Mouse (Mus musculus) left cerebral cortex, postnatal 25 days (tissue): ENCODE measurements around the gene Afap1l2. TPM values are rescaled to one million over a fixed set of nuclear protein-coding genes. Genes with fewer than 3 reads are reported as not detected.

Experiments used
- DNase-seq, 2 experiments: peaks; one replicate each; pipeline ENCODE4 v3.0.0; 2022; ENCODE audit warnings: low spot score in 2 of 2, mixed read lengths in 1 of 2
- intact Hi-C: fragments of 180-260 bp; cut with DNase I; formaldehyde crosslinking; loops from one replicate; pipeline ENCODE4 v1.15.1; 2025
- total RNA-seq, 2 experiments: library from RNA; stranded (reverse); gene quantifications; 2 replicates each; pipeline ENCODE4 v1.2.3; 2021

Afap1l2 gene
- total RNA-seq, 2 experiments from 2014 or later, result 9.8 to 10.8 TPM

DNA sequence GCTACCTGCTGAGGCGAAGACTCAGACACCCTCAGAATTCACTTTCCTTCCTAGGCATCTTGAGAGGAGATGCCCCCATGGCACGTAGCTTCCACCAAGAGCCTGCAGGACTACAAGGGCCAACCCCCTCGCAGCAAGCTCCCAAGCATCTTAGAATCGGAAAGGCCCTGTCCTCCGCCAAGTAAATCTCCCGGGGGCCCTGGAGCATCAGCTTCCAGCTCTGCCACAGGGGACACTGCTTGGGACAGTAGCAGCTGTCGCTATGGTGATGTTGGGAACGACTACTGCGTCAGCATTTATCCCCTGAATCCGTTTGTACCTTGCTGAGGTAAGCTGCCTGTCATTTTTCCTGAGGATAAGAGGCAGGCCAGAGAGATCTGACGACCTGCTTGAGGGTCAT is 97.5 kb downstream of the Afap1l2 start:
- no peak for DNase-seq
- intact Hi-C loops, result no loop called here

DNA sequence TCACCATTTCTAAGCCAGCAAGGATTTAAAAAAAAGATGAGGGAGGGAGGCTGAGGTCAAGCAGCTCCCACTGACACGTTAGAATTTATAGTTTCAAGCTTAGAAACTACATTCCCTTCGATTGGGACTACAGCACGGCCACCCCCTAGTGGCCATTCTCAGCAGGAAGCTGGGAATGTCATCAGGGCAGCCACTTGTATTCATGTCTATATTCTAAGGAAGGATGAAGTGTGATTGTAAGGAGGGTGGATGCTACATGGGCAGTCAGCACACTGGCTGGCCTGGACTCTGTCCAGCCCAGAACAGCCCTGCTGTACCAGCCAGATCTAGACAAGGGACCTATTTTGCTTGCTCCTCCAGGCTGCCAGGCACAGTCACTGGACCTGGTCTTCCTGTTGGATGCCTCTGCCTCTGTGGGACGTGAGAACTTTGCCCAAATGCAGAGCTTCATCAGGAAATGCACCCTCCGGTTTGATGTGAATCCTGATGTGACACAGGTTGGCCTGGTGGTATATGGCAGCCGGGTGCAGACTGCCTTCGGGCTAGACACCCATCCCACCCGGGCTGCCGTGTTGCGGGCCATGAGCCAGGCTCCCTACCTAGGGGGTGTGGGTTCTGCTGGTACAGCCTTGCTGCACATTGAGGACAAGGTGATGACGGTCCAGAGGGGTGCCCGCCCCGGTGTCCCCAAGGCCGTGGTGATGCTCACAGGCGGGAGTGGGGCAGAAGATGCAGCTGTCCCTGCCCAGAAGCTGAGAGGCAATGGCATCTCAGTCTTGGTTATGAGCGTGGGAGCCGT is 99.4 kb downstream of the Afap1l2 start:
- peak; percentile 28 to 55 for DNase-seq
- intact Hi-C loops, result loop anchor here (5.0 kb wide), 3 partner anchors 86 to 486 kb away; partner anchors contain the start of gene Ccdc186

DNA sequence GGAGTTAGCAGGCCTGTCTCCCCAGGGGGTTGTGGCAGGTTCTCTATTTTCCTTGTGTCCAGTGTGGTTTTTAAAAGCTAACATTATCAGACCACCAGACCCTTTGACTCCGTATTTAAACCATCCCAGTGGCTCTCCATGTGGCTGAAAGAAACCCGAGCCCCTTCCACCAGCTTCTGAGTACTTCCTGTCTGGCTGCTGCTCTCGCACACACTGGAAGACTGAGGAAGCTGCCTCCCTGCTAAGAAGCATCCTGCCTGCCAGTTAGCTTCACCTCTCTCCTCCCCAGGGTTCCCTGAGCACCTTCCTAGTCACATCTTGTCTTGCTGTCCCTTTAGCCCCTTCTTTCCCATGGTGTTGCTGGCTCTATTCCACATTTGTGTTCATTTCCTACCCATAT is 100.2 kb downstream of the Afap1l2 start:
- no peak for DNase-seq
- intact Hi-C loops, result loop anchor here (5.0 kb wide), 3 partner anchors 86 to 486 kb away; partner anchors contain the start of gene Ccdc186

DNA sequence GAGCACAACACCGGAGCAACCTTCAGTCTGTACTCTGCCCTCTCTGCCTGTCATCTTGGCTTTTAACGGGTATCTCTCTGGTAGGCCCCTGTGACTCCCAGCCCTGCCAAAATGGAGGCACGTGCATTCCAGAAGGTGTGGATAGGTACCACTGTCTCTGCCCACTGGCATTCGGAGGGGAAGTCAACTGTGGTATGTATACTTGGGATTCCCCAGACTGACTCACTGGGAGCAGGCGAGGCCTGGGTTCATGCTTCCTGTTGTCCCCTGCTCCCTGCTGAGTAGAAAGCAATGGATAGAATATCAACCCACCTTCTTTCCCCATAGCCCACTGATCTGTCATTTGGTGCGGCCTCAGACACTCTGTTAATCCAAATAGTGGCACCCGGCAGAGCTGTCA is 102.6 kb downstream of the Afap1l2 start:
- DNase-seq, result no peak
- intact Hi-C loops, result loop anchor here (5.0 kb wide), 3 partner anchors 83 to 483 kb away; partner anchors contain the start of gene Ccdc186

DNA sequence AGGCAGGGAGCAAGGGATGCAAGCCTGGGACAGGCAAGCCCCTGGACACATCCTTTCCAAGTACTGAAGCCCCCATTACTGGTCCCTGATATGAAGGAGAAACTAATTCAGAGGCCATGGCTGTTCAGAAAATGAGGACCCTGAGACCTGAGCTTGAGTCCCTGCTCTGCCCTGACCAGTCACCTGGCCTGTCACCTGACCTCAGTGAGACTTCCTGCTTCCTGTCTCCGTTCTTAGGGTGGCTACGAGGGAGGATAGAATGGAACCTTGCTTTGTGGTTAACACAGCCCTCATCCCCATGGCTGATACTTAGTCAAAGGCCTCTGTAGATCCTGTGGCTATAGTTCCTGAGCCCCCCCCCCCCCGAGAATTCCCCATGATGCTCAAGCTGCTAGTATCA is 103.9 kb downstream of the Afap1l2 start:
- DNase-seq, result no peak
- intact Hi-C loops, result no loop called here

DNA sequence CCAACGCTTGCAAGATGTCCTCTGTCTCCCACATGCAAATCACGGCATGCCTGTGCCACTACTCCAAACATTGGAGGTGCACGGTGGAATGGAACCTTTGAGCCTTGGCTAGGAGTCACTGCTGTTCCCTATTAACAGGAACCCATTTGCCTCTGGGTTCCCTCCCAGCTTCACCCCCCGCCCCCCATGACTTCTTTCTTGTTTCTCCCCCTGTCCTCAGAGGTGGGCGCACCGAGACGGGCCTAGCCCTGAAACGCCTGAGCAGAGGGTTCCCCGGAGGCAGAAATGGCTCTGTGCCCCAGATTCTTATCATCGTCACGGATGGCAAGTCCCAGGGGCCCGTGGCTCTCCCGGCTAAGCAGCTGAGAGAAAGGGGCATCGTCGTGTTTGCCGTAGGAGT is 110.4 kb downstream of the Afap1l2 start:
- intact Hi-C loops, result no loop called here
- DNase-seq, result no peak

DNA sequence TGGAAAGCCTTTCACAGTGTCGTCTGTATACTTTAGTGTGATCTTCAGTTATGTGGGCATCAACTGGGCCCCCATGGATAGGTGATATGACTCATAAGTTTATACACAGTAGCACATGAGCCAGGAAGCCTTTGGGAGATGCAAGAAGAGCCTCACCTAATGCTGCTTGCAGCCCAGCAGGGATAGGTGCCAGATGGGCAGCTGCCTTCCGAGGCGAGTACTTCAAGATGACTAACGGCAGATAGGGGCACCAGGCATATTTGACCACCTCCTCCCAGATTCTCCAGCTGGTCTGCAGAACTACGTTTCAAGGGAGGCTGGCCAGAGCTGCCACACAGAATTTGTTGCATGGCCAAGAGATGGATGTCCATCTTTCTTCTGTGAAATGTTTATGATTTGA is 114.7 kb downstream of the Afap1l2 start:
- intact Hi-C loops, result no loop called here
- DNase-seq, result no peak

DNA sequence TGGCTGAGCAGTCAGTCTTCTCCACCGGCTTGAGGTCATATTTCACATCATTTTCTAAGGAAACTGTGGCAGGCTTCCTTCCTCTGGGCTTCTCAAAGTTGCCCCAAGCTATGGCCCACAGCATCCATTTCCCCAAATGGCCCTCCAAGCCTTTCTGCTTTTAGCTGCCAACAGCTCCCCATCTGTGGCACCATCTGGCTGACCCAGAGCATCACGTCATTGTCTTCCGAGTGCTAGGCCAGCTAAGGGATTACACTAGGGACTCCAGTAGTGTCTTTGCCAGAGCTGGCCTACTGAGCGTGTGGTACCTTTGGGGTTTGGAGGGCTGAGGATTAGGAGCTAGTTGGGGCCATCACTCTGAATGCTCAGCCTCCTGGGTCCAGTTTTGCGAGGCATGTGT is 115.4 kb downstream of the Afap1l2 start:
- DNase-seq, result no peak
- intact Hi-C loops, result no loop called here

DNA sequence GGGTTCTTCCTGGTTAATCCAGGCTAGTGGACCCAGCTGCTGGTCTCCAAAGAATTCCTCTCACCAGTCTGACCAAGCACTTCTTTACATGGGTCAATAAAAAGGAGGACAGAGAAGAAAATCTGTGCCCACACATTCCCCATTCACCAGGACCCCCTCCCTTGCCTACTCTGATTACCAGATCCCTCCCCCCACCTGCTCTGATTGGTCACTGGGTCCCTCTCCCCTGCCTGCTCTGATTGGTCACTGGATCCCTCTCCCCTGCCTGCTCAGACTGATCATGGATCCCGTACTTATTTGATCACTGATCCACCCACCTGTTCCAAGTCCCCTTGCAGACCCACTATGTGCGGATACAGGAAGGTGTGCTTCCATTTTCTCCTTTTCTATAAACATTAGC is 116.6 kb downstream of the Afap1l2 start:
- intact Hi-C loops, result no loop called here
- no peak for DNase-seq

DNA sequence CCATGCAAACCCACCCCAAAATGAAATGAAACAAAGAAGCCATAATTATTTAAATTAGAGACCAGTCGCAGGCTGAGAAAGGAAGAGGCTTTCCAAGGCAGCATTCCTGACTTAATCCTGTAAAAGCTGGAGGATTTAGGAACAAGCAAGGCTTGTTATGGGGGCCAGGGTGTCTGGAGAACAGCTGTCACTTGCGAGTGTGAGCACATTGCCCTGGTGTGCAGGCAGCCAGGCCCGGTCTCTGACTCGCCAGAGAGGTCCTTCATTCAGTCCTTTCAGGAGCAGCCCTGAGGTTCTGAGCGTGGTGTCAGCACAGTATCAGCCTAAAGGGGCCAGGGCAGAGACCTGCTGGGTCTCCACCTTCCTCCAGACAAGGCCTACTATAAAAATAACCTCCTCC is 119.4 kb downstream of the Afap1l2 start:
- DNase-seq, result no peak
- intact Hi-C loops, result no loop called here

DNA sequence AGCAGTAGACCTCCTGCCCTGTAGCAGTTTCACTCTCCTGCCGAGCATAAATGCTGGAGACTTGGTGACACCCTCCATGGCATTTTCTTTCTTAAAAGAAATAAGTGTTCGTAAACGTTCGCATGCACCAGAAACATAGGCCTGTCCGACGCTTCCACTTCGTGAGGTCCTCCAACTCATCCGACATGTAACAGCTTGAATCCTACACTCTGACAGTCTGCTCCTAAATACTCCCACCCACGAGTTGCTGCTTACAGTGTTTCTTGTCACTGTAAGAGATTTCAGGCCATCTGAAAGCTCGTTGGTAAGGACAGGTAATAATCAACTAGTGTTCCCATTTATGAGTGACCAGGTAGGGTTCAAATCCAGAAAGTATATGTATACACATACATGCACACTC is 120.1 kb downstream of the Afap1l2 start:
- intact Hi-C loops, result no loop called here
- DNase-seq, result peak in 1 of 2 experiments; percentile 28

DNA sequence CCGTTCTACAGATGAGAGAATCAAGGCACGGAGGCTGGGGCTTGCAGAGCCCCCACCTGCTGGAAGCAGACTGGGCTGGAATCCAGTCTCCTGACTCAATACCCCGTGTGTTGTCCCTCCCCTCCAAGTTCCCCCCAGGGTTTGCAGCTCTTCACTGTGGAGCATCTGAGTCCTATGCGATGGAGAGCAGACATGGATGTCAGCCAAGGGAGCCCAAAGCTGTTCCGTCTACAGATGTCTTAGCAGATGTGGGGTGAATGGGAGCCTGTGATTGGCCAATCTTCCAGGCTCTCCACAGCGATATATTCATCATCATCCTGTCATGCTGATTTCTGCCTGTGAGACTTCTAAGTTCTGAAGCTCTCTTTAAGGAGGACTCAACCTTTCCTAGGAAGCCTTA is 130.7 kb downstream of the Afap1l2 start:
- DNase-seq, result no peak
- intact Hi-C loops, result no loop called here

DNA sequence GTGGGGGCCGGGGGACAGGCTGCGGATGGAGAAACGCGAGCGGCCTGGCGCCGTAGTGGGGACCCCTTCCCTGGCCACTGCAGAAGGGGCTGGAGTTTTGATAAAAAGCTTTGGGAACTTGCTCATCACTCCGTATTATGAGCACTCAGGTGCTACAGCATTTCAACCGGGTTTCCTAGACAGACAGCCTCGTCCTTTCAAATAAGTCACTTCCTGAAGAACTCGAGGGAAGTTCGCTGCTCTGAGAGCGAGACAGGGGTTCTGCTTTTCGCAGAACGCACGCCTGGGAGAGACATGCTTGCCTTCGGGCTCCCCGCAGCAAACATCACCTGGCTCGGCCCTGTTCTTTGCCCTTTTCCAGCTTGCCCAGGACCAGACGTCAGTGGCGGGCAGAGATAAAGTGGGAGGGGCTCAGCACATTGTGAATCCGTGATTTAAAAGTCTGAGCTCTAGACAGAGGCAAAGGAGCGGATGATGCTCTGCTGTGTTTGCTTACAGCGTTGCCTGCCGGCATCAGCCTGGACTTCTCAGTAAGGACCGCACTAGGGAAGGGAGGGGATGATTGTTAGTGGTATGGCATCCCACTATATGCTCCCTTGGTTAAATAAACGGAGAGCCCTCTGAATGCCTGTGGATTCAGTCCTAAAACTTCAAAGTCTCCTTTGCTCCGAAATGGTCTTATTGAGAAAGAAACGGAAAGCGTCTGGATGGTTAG is 133.3 kb downstream of the Afap1l2 start:
- DNase-seq, result no peak
- intact Hi-C loops, result no loop called here

DNA sequence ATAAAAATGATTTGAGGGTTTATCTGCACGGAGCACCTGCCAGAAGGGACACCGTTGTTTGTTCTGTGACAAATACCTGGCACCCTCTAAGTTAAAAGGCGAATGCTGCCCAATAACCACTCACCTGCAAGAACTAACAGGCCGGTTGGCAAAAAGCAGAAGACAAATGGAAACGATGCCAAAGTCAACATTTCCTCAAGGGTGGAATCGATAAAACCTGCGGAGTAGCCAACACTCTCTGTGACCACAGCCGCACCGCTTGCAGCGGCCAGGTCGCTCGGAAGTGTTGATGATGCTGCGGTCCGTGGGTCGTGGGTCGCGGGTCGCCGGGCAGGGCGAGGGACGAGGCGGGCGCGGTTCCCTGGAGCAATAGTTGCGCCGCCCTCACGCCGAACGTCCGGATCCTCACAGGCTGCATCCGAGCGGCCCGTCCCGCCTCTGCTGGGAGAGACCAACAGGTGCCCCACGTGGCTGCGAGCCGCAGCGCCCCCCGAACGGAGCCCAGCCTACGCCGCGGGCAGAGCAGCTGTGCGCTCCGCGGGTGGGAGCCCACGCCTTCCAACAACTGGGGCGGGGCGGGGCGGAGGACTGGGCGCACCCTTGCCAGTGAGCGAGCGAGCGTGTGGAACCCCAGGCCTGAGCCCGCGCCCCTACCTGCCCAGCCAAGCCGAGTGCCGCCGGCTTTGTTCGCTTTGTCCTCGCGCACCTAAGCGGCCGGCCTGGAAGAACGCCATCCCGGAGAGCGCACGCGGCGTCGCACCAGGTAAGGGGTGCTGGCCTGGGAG is 134.0 kb downstream of the Afap1l2 start, which contains the start of gene Vwa2:
Gene Vwa2, plus strand, starts transcription at position 434 of the 785 bp plus-strand sequence.
- intact Hi-C loops, result no loop called here
- peak; percentile 6 to 17 for DNase-seq

DNA sequence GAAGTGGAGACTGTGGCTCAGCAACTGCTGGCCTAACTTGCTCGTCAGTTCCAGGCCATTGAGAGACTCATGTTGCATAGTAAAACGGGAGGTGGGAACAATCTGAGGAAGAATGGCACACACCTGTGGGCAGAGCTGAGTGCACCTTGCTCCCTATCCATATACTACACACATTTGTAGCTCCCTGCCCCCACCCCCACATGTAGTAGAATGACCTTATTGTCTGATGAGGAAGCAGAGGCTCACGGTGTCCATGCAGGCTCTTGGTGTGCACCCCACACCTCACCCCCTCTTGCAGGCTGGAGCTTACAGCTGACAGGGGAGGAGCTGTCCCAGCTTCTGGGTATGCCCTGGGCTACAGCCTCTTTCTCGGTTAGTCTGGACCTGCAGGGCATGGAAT is 140.3 kb downstream of the Afap1l2 start:
- no peak for DNase-seq
- intact Hi-C loops, result no loop called here

Other genes starting within 250 kb of the Afap1l2 start
- gene Ccdc186, start 186.0 kb downstream of the Afap1l2 start, total RNA-seq, result 10 to 100 TPM; 52.1 to 56.0 TPM
- under 1 TPM; 0.25 to 0.39 TPM for gene Tdrd1, start 182.0 kb downstream of the Afap1l2 start, total RNA-seq
- gene Vwa2, start 134.0 kb downstream of the Afap1l2 start, total RNA-seq, result not detected